Mouse (Mus musculus): ENCODE measurements at regions not wholly inside any gene's neighbourhood (a gene's known extent, or its start where the extent isn't known, plus 50 kb on each side); places are given as distances from the start of the nearest gene placed in this dataset.

- H3K4me1 ChIP-seq (replicated peaks), result peaks cover 35% of the 10 kb centered on the region
- H3K27me3 ChIP-seq (ENCODE audit: insufficient read depth, poor library complexity, severe bottlenecking), result peaks cover 3% of the 10 kb centered on the region; the same call in 1 of the 2 replicates
- peak; percentile 36 for DNase-seq (ENCODE audit: low spot score)
- H3K9me3 ChIP-seq, result no peaks in the 10 kb centered on the region
- WGBS, result 18% methylated on average over 6 of the region's 6 CpGs
- peak overlapping the region; percentile 93 for H3K27ac ChIP-seq
- no peaks in the 10 kb centered on the region for H3K36me3 ChIP-seq
- no peak overlapping the region for H3K4me3 ChIP-seq
These were observed 386.4 kb downstream of the Sorl1 start for GRCm38 (mm10) chr9:41737671-41738070.

GRCm38 (mm10) chr9:41736881-41737280 is 387.2 kb downstream of the Sorl1 start:
- H3K4me3 ChIP-seq, result peak overlapping the region; percentile 50
- peaks cover 35% of the 10 kb centered on the region for H3K4me1 ChIP-seq (replicated peaks)
- H3K36me3 ChIP-seq, result no peaks in the 10 kb centered on the region
- no peaks in the 10 kb centered on the region for H3K9me3 ChIP-seq
- no peak for DNase-seq (ENCODE audit: low spot score)
- 13% methylated on average over 6 of the region's 6 CpGs for WGBS
- peaks cover 3% of the 10 kb centered on the region; the same call in 1 of the 2 replicates for H3K27me3 ChIP-seq (ENCODE audit: insufficient read depth, poor library complexity, severe bottlenecking)
- H3K27ac ChIP-seq, result peak overlapping the region; percentile 93

- peak; percentile 80 for DNase-seq (ENCODE audit: low spot score)
- Histone ChIP-seq H3K4me1 (replicated peaks) (peaks cover 35% of the 10 kb centered on the region), H3K36me3 (no peaks in the 10 kb centered on the region), H3K27ac (peak overlapping the region; percentile 93), H3K9me3 (no peaks in the 10 kb centered on the region), H3K27me3 (ENCODE audit: insufficient read depth, poor library complexity, severe bottlenecking) (peaks cover 3% of the 10 kb centered on the region; the same call in 1 of the 2 replicates), H3K4me3 (peak overlapping the region; percentile 50)
- 1% methylated on average over 16 of the region's 16 CpGs for WGBS
These were observed 387.8 kb downstream of the Sorl1 start for GRCm38 (mm10) chr9:41736234-41736859.

- peak overlapping the region; percentile 50 for H3K4me3 ChIP-seq
- H3K4me1 ChIP-seq (replicated peaks), result peaks cover 35% of the 10 kb centered on the region
- H3K9me3 ChIP-seq, result no peaks in the 10 kb centered on the region
- H3K27ac ChIP-seq, result peak overlapping the region; percentile 93
- peak; percentile 80 for DNase-seq (ENCODE audit: low spot score)
- peaks cover 3% of the 10 kb centered on the region; the same call in 1 of the 2 replicates for H3K27me3 ChIP-seq (ENCODE audit: insufficient read depth, poor library complexity, severe bottlenecking)
- 1% methylated on average over 22 of the region's 22 CpGs for WGBS
- H3K36me3 ChIP-seq, result no peaks in the 10 kb centered on the region
These were observed 388.5 kb downstream of the Sorl1 start for GRCm38 (mm10) chr9:41735448-41736233.

- H3K36me3 ChIP-seq, result no peaks in the 10 kb centered on the region
- H3K27me3 ChIP-seq (ENCODE audit: insufficient read depth, poor library complexity, severe bottlenecking), result peaks cover 3% of the 10 kb centered on the region; the same call in 1 of the 2 replicates
- H3K9me3 ChIP-seq, result no peaks in the 10 kb centered on the region
- 12% methylated on average over 8 of the region's 8 CpGs for WGBS
- peak overlapping the region; percentile 50 for H3K4me3 ChIP-seq
- peaks cover 35% of the 10 kb centered on the region for H3K4me1 ChIP-seq (replicated peaks)
- DNase-seq (ENCODE audit: low spot score), result no peak
- H3K27ac ChIP-seq, result peak overlapping the region; percentile 93
These were observed 389.1 kb downstream of the Sorl1 start for GRCm38 (mm10) chr9:41734925-41735447.

GRCm38 (mm10) chr9:41721609-41722008 is 402.5 kb downstream of the Sorl1 start:
- H3K36me3 ChIP-seq, result no peaks in the 10 kb centered on the region
- H3K4me3 ChIP-seq, result no peak overlapping the region
- no peaks in the 10 kb centered on the region for H3K27me3 ChIP-seq (ENCODE audit: insufficient read depth, poor library complexity, severe bottlenecking)
- no peak overlapping the region for H3K27ac ChIP-seq
- H3K4me1 ChIP-seq (replicated peaks), result peaks cover 7% of the 10 kb centered on the region; the same call in 1 of the 2 replicates
- 78% methylated on average over 4 of the region's 4 CpGs for WGBS
- DNase-seq (ENCODE audit: low spot score), result no peak
- no peaks in the 10 kb centered on the region for H3K9me3 ChIP-seq

- DNase-seq (ENCODE audit: low spot score), result no peak
- H3K27ac ChIP-seq, result no peak overlapping the region
- no peaks in the 10 kb centered on the region for H3K36me3 ChIP-seq
- no peaks in the 10 kb centered on the region for H3K27me3 ChIP-seq (ENCODE audit: insufficient read depth, poor library complexity, severe bottlenecking)
- H3K4me1 ChIP-seq (replicated peaks), result no peaks in the 10 kb centered on the region
- H3K9me3 ChIP-seq, result no peaks in the 10 kb centered on the region
- no peak overlapping the region for H3K4me3 ChIP-seq
These were observed 408.9 kb downstream of the Sorl1 start for GRCm38 (mm10) chr9:41715231-41715630.

- Histone ChIP-seq H3K27me3 (ENCODE audit: insufficient read depth, poor library complexity, severe bottlenecking) (no peaks in the 10 kb centered on the region), H3K9me3 (no peaks in the 10 kb centered on the region), H3K36me3 (no peaks in the 10 kb centered on the region), H3K27ac (0 out of 2 replicates have a peak overlapping the region, but pooled peaks have one; percentile 50), H3K4me3 (no peak overlapping the region), H3K4me1 (replicated peaks) (peaks cover under 1% of the 10 kb centered on the region)
- DNase-seq (ENCODE audit: low spot score), result no peak
These were observed 418.1 kb downstream of the Sorl1 start for GRCm38 (mm10) chr9:41705972-41706371.

GRCm38 (mm10) chr9:41705461-41705903 is 418.6 kb downstream of the Sorl1 start:
- no peak overlapping the region for H3K4me3 ChIP-seq
- H3K36me3 ChIP-seq, result no peaks in the 10 kb centered on the region
- H3K9me3 ChIP-seq, result no peaks in the 10 kb centered on the region
- H3K27me3 ChIP-seq (ENCODE audit: insufficient read depth, poor library complexity, severe bottlenecking), result 0 out of 2 replicates have a peak, but pooled peaks cover 4% of the 10 kb centered on the region
- peaks cover 6% of the 10 kb centered on the region for H3K4me1 ChIP-seq (replicated peaks)
- DNase-seq (ENCODE audit: low spot score), result no peak
- H3K27ac ChIP-seq, result no peak overlapping the region
- WGBS, result 77% methylated on average over 8 of the region's 8 CpGs

GRCm38 (mm10) chr9:41703091-41703490 is 421.0 kb downstream of the Sorl1 start:
- no peak overlapping the region for H3K27ac ChIP-seq
- DNase-seq (ENCODE audit: low spot score), result no peak
- H3K9me3 ChIP-seq, result no peaks in the 10 kb centered on the region
- H3K4me1 ChIP-seq (replicated peaks), result peaks cover 22% of the 10 kb centered on the region
- WGBS, result 81% methylated on average over 6 of the region's 6 CpGs
- H3K4me3 ChIP-seq, result no peak overlapping the region
- no peaks in the 10 kb centered on the region for H3K36me3 ChIP-seq
- H3K27me3 ChIP-seq (ENCODE audit: insufficient read depth, poor library complexity, severe bottlenecking), result 0 out of 2 replicates have a peak, but pooled peaks cover 6% of the 10 kb centered on the region

GRCm38 (mm10) chr9:41700683-41701082 is 423.4 kb downstream of the Sorl1 start:
- H3K27me3 ChIP-seq (ENCODE audit: insufficient read depth, poor library complexity, severe bottlenecking), result 0 out of 2 replicates have a peak, but pooled peaks cover 6% of the 10 kb centered on the region
- H3K36me3 ChIP-seq, result no peaks in the 10 kb centered on the region
- no peak for DNase-seq (ENCODE audit: low spot score)
- no peak overlapping the region for H3K4me3 ChIP-seq
- no peaks in the 10 kb centered on the region for H3K9me3 ChIP-seq
- 49% methylated on average over 6 of the region's 6 CpGs for WGBS
- peak overlapping the region; percentile 54 for H3K27ac ChIP-seq
- peaks cover 40% of the 10 kb centered on the region for H3K4me1 ChIP-seq (replicated peaks)

- 91% methylated on average over 4 of the region's 4 CpGs for WGBS
- no peaks in the 10 kb centered on the region for H3K9me3 ChIP-seq
- no peak overlapping the region for H3K4me3 ChIP-seq
- peaks cover 40% of the 10 kb centered on the region for H3K4me1 ChIP-seq (replicated peaks)
- H3K36me3 ChIP-seq, result no peaks in the 10 kb centered on the region
- H3K27ac ChIP-seq, result peak overlapping the region; percentile 87
- H3K27me3 ChIP-seq (ENCODE audit: insufficient read depth, poor library complexity, severe bottlenecking), result 0 out of 2 replicates have a peak, but pooled peaks cover 6% of the 10 kb centered on the region
- no peak for DNase-seq (ENCODE audit: low spot score)
These were observed 425.1 kb downstream of the Sorl1 start for GRCm38 (mm10) chr9:41699031-41699430.

Data from hindbrain, embryonic 10.5 days (tissue).